Mouse (Mus musculus) lung, embryonic 14.5 days (tissue): Measurements from ENCODE around the gene Gm45021. TPM values are rescaled to one million over a fixed set of nuclear protein-coding genes. Genes with fewer than 3 reads are reported as not detected.

Experiments used
- ATAC-seq: fragments of 200-750 bp; cut with Nextera tagmentation; 2 replicates; pipeline ENCODE4 v1.8.0; 2017; ENCODE audit warnings: mild to moderate bottlenecking, moderate TSS enrichment, moderate library complexity; ENCODE audit not compliant: insufficient read depth
- DNase-seq: peaks from one replicate; pipeline ENCODE4 v3.0.0-alpha.2; 2015
- H3K27ac ChIP-seq: fragments of 300-500 bp; sonication (generic); 2 replicates; pipeline ENCODE4 v1.5.1; 2014; ENCODE audit warnings: low read depth, mild to moderate bottlenecking, moderate library complexity
- H3K27me3 ChIP-seq: fragments of 300-500 bp; sonication (generic); 2 replicates; pipeline ENCODE4 v1.6.1; 2014; ENCODE audit warnings: low read length, control low read depth; ENCODE audit not compliant: insufficient read depth
- H3K36me3 ChIP-seq: fragments of 300-500 bp; sonication (generic); 2 replicates; pipeline ENCODE4 v1.6.1; 2014; ENCODE audit warnings: control low read depth; ENCODE audit not compliant: insufficient read depth
- H3K4me1 ChIP-seq: fragments of 300-500 bp; sonication (generic); 2 replicates; pipeline ENCODE4 v1.6.1; 2014; ENCODE audit warnings: antibody characterized with exemption, control low read depth; ENCODE audit not compliant: insufficient read depth
- H3K4me2 ChIP-seq: fragments of 300-500 bp; sonication (generic); 2 replicates; pipeline ENCODE4 v1.6.1; 2014; ENCODE audit warnings: mild to moderate bottlenecking
- H3K4me3 ChIP-seq: fragments of 300-500 bp; sonication (generic); 2 replicates; pipeline ENCODE4 v1.5.1; 2014; ENCODE audit warnings: low read depth, low read length
- H3K9ac ChIP-seq: fragments of 300-500 bp; sonication (generic); 2 replicates; pipeline ENCODE4 v1.6.1; 2014
- H3K9me3 ChIP-seq: fragments of 300-500 bp; sonication (generic); 2 replicates; pipeline ENCODE4 v1.6.1; 2016; ENCODE audit warnings: low read depth, low read length, control low read depth
- CTCF ChIP-seq: IDR thresholded peaks from 2 replicates; pipeline ENCODE4 v1.5.1; 2016; ENCODE audit warnings: antibody characterized with exemption, low read depth
- WGBS: fragments of 180-500 bp; shearing (Covaris S2); extraction: QIAGEN DNeasy Blood & Tissue Kit; methylation state at CpG from one replicate; pipeline ENCODE4 v1.1.7; 2014; 5-methylcytosine and 5-hydroxymethylcytosine counted together
- polyA plus RNA-seq: library from polyadenylated mRNA; unstranded; fragments of >200 nt; fragmentation: Nextera tagmentation; extraction: Ambion mirVana; gene quantifications from 2 replicates; pipeline ENCODE4 v1.2.1, GENCODE M21; 2014

The Gm45021 gene
- polyA plus RNA-seq, 1 experiment from 2014 or later, result not detected

GRCm38 (mm10) chr6:48591871-48592270 is 2.5 kb downstream of the Gm45021 start:
- H3K4me1 ChIP-seq, result peaks cover 10% of the 10 kb centered on the region; the same call in 1 of the 2 replicates
- H3K36me3 ChIP-seq, result peaks cover 17% of the 10 kb centered on the region
- no peak overlapping the region for H3K4me3 ChIP-seq
- peaks cover 10% of the 10 kb centered on the region for H3K9me3 ChIP-seq
- WGBS, result 87% methylated on average over 6 of the region's 6 CpGs
- TF ChIP-seq CTCF, result no peak
- H3K9ac ChIP-seq, result no peak overlapping the region
- no peaks in the 10 kb centered on the region for H3K27me3 ChIP-seq
- ATAC-seq (no peak), DNase-seq (no peak)
- no peak overlapping the region for H3K27ac ChIP-seq
- no peak overlapping the region for H3K4me2 ChIP-seq

- Histone ChIP-seq H3K27me3 (no peaks in the 10 kb centered on the region), H3K4me2 (peak within 1 kb of the TSS; percentile 76), H3K4me3 (peak within 1 kb of the TSS; percentile 83), H3K9ac (peak within 1 kb of the TSS; percentile 84), H3K36me3 (peaks cover 33% of the 10 kb centered on the region), H3K4me1 (peaks cover 10% of the 10 kb centered on the region; the same call in 1 of the 2 replicates), H3K27ac (peak within 1 kb of the TSS; percentile 85), H3K9me3 (peaks cover 24% of the 10 kb centered on the region)
- ATAC-seq (peak; percentile 90), DNase-seq (peak; percentile 91)
- WGBS, result 5% methylated on average over 45 of the region's 45 CpGs
- TF ChIP-seq CTCF, result peak; percentile 55
Observed at GRCm38 (mm10) chr6:48593158-48594042, 4.0 kb downstream of the Gm45021 start, which contains the start of the genes Repin1 and Gm44965. Repin1 (plus strand) TSS chr6:48593883. Gm44965 (plus strand) TSS chr6:48593941.

- DNase-seq (peak; percentile 70), ATAC-seq (peak; percentile 53)
- peak overlapping the region; percentile 84 for H3K9ac ChIP-seq
- peaks cover 10% of the 10 kb centered on the region; the same call in 1 of the 2 replicates for H3K4me1 ChIP-seq
- peak overlapping the region; percentile 83 for H3K4me3 ChIP-seq
- H3K4me2 ChIP-seq, result peak overlapping the region; percentile 76
- H3K27me3 ChIP-seq, result no peaks in the 10 kb centered on the region
- H3K36me3 ChIP-seq, result peaks cover 40% of the 10 kb centered on the region
- peak overlapping the region; percentile 85 for H3K27ac ChIP-seq
- peaks cover 24% of the 10 kb centered on the region for H3K9me3 ChIP-seq
- 2% methylated on average over 41 of the region's 41 CpGs for WGBS
- no peak for TF ChIP-seq CTCF
Observed at GRCm38 (mm10) chr6:48594043-48594738, 4.8 kb downstream of the Gm45021 start.

- Histone ChIP-seq H3K4me1 (peaks cover 10% of the 10 kb centered on the region; the same call in 1 of the 2 replicates), H3K4me3 (peak overlapping the region; percentile 83; the same call in 1 of the 2 replicates), H3K9ac (no peak overlapping the region), H3K27me3 (no peaks in the 10 kb centered on the region), H3K36me3 (peaks cover 51% of the 10 kb centered on the region), H3K9me3 (peaks cover 24% of the 10 kb centered on the region), H3K4me2 (peak overlapping the region; percentile 76), H3K27ac (no peak overlapping the region)
- whole genome bisulfite sequencing, result 46% methylated on average over 1 of the region's 1 CpGs
- ATAC-seq (no peak), DNase-seq (no peak)
- no peak for TF ChIP-seq CTCF
Observed at GRCm38 (mm10) chr6:48595278-48595677, 5.9 kb downstream of the Gm45021 start.

GRCm38 (mm10) chr6:48596545-48597232 is 7.3 kb downstream of the Gm45021 start:
- TF ChIP-seq CTCF, result no peak
- H3K4me2 ChIP-seq, result no peak overlapping the region
- peaks cover 24% of the 10 kb centered on the region for H3K9me3 ChIP-seq
- no peak overlapping the region for H3K4me3 ChIP-seq
- no peaks in the 10 kb centered on the region for H3K27me3 ChIP-seq
- no peak for ATAC-seq
- H3K36me3 ChIP-seq, result peaks cover 51% of the 10 kb centered on the region
- DNase-seq, result no peak
- 94% methylated on average over 45 of the region's 45 CpGs for WGBS
- H3K4me1 ChIP-seq, result peaks cover 10% of the 10 kb centered on the region; the same call in 1 of the 2 replicates
- no peak overlapping the region for H3K9ac ChIP-seq
- H3K27ac ChIP-seq, result no peak overlapping the region

DNA sequence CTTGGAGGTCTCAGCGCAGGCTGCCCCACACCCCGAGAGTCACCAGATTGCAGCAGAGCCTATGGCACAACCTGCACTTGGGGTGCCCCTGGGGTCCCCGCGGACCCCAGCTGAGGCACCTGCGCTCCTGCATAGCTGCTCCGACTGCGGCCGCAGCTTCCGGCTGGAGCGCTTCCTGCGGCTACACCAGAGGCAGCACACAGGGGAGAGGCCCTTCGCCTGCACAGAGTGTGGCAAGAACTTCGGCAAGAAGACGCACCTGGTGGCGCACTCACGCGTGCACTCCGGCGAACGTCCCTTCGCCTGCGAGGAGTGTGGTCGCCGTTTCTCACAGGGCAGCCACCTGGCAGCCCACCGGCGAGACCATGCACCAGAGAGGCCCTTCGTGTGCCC is 7.8 kb downstream of the Gm45021 start:
- H3K4me2 ChIP-seq, result no peak overlapping the region
- no peak for ATAC-seq
- TF ChIP-seq CTCF, result no peak
- H3K4me3 ChIP-seq, result no peak overlapping the region
- no peaks in the 10 kb centered on the region for H3K27me3 ChIP-seq
- peaks cover 10% of the 10 kb centered on the region; the same call in 1 of the 2 replicates for H3K4me1 ChIP-seq
- DNase-seq, result no peak
- H3K27ac ChIP-seq, result no peak overlapping the region
- WGBS, result 94% methylated on average over 27 of the region's 27 CpGs
- H3K9ac ChIP-seq, result no peak overlapping the region
- peaks cover 51% of the 10 kb centered on the region for H3K36me3 ChIP-seq
- peaks cover 24% of the 10 kb centered on the region for H3K9me3 ChIP-seq
